Mouse (Mus musculus) common myeloid progenitor, adult 5-6 weeks (primary cell): Measurements from ENCODE around the gene Ifit2. TPM values are rescaled to one million over a fixed set of nuclear protein-coding genes. Genes with fewer than 3 reads are reported as not detected.
"Not testable (repeated sequence)": the region's sequence is repeated elsewhere in the genome, so short reads cannot be mapped to it uniquely, and the experiment has no call there.

Source experiments
- ATAC-seq: replicated peaks from 2 replicates; pipeline ENCODE4 v1.8.0; 2016; ENCODE audit warnings: low read depth, mild to moderate bottlenecking, moderate TSS enrichment, inconsistent platforms; ENCODE audit not compliant: poor library complexity, severe bottlenecking
- total RNA-seq: library from RNA; stranded (forward); fragments of 200-1000, 187-1606 nt; gene quantifications from 2 replicates; pipeline ENCODE4 v1.2.3, GENCODE M21; 2017

Ifit2 gene
- total RNA-seq, 1 experiment from 2014 or later = 22.7 TPM

DNA sequence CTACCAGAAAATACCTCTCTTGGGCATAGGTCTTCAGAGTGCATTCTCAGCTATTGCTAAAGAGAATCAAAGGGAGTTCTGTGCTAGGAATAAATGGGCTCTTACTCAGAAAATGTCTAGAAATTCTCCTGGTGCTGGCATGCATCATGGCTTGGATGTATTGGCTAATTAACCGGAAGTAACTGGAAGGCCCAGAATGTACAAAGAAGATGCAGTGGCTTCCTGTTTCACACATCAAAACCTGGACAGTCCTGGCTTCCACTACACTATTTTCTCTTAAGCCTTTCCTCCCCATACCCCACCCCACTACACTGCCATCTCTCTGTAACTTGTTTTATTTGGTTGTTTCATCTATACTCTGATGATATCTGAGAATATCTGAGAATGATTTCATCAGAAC lies 11.1 kb upstream of the Ifit2 start:
- no peak for ATAC-seq

DNA sequence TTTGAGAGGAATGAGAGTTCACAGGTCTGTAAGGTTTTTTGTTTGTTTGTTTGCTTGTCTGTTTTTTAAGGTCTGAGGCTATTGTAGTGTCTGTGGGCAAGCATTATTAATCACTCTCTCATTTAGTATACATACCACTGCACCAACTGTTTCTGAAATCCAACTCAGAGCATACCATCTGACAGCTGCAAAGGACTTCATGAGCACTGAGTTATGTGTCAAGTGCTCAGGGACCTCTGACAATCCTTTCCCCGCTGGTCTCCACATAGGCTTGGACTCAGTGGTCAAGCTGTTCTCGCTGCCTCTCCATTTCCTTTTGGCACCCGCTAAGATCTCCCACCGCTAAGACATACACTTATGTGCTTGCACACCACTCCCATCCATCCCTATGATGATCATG lies 4.3 kb upstream of the Ifit2 start:
- no peak for ATAC-seq

DNA sequence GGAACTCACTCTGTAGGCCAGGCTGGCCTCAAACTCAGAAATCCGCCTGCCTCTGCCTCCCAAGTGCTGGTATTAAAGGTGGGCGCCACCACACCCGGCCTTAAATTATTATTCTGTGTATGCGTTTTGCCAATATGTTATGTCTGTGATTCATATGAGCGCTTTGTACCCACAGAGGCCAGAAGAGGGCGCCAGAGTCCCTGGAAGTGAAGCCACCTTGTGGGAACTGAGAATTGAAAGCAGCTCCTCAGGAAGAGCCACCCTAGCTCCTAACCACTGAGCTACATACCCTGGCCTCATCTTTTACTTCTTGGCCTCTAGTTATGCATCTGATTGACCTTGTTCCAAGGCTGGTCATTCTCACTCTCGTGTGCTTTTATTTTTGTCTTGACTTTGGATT lies 2.5 kb upstream of the Ifit2 start:
- peak; percentile 68 for ATAC-seq

DNA sequence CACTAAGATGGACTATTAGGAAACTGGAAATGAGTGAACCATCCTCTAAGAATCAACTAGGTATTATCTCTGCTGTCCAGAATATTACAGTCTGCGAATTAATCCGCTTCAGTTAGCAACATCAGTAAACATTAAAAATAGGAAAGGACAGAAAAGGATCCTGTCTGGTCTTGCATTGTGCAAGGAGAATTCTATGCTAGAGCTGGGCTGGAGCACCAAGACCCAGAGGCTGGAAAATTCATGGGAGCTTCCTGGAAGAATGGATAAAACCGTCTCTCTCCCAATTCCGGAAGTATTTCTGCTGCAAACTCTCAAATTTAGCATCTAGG lies 325 bp upstream of the Ifit2 start:
- ATAC-seq = no peak

DNA sequence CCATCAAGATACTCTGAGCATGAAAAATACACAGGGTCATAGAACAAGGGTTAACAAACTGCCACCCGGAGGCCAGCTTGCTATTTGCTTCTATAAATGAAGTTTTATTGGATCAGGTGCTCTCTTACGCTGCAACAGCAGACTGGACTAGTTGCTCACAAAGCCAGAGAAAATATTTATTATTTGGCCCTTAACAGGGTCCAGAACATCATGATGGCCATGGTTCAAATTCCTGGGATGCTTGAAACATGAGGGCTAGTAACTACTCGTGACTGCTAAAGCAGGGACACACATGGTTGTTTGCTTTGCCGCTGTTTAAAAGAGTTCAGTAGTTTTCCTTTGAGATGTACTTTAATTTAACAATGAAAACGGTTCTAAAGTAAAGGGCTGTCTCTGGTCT lies 1.5 kb downstream of the Ifit2 start:
- no peak for ATAC-seq

DNA sequence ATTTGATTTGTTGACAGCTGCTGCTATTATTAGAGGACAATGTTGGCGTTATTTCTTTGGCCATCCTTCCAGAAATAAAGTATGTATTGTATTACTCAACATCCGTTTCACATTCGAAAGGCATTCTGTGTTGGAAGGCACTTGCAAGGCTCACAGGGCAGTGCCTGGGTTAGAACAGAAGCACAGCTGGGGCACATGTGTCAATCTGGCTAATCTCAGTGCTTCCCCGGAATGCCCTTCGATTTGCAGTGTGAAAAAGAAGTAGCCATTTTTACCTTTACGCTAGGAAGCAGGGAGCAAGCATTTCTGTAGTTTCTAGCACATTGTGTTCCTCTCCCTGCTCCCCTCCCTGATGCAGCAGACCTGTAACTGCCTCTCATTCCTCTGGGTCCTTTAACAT lies 2.5 kb downstream of the Ifit2 start:
- ATAC-seq = no peak

DNA sequence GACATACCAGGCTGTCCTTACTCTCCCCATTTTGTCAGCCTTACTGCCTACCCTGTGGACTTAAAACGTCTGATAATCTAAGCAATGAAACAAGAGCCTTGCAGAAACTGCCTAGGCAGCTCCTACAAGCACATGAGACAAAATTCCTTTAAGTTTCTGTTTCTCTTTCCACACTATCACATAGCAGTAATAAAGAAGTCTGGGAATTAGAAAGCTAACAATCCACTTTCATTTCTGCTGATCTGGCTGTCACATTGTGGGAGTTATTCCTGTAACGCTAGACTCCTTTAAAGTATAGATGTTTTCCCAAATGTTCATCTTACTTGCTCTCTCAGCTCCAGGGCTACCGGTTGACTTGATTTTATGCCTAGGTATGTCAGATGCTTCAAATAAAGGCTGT lies 3.0 kb downstream of the Ifit2 start:
- no peak for ATAC-seq

DNA sequence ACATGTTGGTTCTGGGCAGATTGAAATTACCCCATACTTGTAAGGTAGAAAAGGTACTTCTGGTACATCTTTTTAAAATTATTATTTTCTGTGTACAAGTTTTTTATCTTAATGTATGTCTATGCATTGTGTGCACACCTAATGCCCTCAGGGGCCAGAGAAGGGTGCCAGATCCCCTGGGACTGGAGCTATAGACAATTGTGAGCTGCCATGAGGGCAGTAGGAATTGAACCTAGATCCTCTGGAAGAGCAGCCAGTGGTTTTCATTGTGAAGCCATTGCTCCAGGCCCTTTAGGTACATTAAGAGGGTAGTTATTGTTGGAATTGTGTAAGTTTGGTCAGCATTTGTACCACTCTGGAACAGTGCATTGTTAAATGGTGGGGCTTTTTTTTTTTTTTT lies 3.6 kb downstream of the Ifit2 start:
- ATAC-seq = no peak

DNA sequence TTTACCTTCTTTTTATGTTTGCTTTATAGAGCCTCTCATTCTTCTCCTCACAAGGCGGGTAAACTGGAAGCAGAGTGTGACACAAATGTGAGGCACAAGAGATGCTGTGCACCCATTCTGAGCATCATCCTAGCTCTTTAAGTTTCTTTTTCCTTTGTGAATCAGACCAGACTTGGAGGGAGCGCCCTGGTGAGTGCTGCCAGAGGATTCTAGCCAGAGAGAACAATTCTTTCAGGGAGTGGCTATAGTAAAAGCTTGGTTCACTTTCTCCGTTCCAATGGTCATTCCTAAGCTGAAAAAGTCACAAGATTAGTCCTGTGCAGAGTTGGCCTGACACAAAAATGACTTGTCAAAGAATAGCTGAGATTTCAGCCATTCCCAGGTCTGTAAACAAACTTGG lies 6.1 kb downstream of the Ifit2 start:
- ATAC-seq = no peak

DNA sequence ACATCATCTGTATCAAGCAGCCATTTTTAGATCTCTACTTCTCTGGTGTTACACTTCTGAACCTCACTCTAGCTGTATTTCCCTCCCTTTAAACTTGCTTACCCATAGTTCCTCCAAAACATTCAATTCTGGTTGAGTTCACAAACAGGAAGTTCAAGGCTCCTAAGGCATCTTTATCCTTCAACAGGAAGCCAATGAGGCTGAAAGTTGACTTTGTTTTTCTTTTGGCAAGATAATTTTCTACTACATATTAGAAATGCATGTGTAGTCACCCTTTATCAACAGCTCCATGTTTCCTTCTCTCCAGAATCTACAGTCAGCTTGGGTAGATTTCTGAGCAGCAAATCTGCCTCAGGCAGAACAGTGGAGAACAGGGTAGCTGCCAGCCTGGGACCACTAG lies 12.1 kb downstream of the Ifit2 start:
- peak; percentile 79 for ATAC-seq

DNA sequence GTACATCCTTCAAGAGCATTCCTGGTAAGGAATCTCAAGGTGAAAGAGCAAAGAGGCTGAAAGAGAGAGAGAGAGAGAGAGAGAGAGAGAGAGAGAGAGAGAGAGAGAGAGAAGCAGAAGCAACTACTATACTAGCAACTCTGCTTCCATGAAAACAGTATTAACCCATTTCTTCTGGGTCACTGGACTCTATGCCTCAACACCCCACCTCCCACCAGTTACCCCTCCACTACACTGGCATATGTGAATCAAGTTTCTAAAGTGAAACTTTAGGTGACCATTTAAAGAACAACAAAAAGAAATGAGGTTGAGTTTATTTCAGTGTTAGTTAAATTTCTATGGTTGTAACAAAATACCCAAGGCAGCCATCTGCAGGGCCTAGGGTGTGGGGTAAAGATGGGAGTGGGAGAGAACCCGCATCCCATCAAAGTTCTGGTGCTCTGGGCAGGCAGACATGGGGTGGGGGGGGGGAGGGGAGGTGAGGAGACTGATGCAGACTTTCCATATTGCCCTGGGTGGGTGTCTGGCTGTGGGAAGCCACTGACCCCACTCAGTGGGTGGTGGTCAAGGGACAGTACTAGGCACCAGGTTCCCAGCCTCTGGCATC lies 15.8 kb downstream of the Ifit2 start:
- no peak for ATAC-seq

DNA sequence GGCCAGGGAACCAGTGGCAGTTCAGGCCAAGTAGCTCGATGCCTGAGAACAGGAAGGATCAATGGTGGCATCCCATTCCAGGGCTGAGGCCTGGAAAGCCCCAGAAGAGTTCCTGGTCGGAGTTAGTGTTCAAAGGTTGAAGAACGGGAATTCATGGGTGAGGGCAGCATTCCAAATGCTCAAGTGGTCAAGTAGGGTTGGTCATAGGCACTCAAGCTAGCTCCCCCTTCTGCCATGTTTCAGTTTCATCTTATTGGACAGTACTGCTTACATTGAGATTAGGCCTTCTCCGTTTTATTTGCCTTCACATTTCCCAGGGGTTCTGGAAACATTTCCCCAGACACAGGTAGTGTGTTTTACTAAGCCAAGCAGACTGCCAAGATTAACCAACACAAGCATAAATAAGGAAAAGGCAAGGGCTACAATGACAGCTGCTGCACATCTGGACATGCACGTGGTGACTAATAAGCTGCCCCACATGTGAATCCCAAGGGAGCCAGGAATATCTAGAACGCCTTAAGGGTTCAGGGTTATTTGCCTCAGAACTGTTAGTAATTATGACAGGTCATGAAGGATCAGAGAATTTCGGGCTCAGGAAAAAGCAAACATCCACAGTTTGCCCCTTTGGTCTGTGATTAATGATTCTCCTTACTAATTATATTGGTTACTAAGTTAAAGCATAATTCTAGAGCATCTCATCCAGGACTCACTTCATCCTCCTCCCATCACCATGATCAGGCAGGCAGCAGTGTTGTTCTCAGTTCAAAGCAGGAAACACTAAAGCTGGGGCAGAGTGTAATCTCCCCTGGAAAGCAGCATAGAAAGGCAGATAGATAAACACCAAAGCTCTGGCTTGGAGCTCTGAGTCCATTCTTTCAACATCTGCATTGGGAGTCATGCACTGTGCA lies 18.7 kb downstream of the Ifit2 start:
- ATAC-seq = no peak

DNA sequence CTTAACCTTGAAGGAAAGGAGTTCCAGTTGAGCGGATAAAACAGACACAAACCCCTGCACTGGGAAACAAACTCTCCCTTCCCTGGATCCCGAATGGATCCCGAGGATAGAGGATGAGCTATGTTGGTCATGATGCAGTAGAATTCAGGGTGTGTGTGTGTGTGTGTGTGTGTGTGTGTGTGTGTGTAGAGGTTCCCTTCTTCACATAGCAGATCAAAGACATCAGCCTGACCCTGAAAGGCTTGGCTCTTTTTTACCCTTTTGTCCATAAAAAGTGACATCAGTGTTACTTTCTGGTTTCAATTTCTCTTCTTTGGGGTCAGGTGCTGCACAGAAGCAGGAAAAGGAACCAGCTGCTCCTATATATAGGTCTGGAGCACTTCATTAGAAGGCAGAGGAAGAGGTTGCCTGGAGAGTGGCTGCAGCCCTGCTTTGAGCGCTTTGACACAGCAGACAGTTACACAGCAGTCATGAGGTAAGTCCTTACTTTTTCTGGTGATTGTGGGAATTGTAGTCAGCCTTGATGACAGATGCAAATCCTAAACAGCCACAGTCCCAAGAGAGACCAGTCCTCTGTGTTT lies 19.5 kb downstream of the Ifit2 start:
- ATAC-seq = 0 out of 2 replicates have a peak, but pooled peaks have one; percentile 47

DNA sequence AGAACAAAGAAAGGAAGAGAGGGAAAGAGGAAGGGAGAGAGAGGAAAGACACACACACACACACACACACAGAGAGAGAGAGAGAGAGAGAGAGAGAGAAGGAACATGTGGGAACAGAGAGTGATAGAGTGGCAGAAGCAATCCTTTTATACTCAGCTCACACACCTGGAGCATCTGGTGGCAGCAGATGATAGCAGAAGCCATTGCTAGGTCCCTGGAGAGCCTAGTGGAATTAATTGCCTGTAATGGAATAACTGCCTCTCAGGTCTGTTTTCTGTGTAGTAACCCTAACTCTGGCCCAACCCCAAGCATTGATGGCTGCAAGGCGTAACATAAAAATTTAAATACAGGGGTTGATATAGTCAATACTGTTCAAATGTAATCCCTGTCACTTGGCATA lies 20.6 kb downstream of the Ifit2 start:
- no peak for ATAC-seq

DNA sequence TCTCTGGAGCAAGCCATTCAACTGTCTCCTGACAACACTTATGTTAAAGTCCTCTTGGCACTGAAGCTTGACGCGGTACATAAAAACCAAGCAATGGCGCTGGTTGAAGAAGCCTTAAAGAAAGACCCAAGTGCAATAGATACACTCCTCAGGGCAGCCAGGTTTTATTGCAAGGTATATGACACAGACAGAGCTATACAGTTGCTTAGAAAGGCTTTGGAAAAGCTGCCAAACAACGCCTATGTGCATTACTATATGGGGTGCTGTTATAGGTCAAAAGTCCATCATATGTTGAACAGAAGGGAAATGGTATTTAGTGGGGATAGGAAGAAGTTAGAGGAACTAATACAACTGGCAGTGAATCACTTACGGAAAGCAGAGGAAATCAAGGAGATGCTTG lies 23.2 kb downstream of the Ifit2 start:
- ATAC-seq = no peak

DNA sequence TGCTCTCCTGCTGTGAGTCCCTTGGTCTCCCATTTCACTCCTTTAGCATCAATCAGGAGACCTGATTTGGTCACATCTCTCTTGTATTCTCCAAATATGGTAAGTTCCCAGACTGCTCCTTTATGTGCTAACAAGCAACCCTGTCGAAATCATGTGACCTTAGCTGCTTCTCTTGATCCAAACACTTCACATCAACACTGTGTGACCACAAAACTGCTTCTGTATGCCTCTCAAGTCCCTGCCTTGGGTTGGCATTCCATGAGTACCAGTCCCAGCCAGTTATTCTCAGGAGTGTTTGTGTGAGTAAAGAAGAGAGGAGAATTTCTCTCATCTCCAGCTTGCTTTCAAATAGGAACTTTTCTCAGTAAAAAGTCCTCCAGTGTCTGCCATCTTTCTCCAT lies 26.6 kb downstream of the Ifit2 start:
- no peak for ATAC-seq

DNA sequence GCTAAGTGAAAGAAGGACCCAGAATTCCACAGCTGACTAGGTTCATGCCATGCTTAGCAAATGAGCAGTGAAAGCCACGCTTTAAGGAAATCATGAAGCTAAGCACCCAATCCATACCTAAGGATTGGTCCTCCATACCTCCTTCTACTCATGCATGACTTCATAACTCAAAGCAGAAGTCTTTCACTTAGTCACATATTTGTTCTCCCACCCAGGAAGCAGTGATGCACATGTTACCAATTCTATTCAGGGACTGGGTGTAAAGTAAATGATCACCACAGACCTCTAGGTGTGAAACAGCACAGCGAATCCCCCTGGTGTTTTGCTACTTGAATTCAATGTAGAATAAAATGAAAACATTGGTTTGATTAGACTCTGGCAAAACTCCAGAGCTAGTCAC lies 32.2 kb downstream of the Ifit2 start:
- ATAC-seq = 0 out of 2 replicates have a peak, but pooled peaks have one; percentile 13

DNA sequence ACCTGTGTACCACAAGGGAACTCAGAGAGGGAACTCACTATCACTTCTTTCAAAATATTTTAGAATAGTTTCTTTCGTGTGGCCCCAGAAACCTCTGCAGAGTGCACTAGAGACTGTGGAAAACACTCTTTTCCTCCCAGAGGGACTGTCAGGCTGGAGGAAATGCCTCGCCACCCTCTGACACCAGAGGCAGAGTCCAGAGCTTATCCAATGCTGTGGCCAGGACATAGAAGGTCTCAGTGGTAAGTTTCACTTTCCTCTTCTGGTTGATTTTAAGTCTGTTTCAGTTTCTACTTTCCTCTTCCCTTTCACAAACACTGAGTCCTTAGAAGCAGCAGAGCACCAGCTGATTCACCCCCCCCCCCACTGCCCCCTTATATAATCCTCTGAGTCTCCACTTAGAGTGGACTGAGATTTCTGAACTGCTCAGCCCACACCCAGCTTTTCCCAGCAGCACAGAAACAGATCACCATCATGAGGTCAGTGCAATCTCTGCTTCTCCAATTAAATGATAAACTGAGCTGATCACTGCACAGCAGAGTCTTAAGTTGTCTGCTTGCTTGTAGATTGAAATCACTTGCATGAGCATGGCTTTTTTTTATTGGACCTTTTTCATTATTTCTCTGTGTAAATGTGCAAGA lies 32.8 kb downstream of the Ifit2 start, which contains the start of gene Ifit3:
Ifit3 (plus strand) TSS at position 406 of the 641 bp plus-strand sequence.
- ATAC-seq = peak; percentile 89

DNA sequence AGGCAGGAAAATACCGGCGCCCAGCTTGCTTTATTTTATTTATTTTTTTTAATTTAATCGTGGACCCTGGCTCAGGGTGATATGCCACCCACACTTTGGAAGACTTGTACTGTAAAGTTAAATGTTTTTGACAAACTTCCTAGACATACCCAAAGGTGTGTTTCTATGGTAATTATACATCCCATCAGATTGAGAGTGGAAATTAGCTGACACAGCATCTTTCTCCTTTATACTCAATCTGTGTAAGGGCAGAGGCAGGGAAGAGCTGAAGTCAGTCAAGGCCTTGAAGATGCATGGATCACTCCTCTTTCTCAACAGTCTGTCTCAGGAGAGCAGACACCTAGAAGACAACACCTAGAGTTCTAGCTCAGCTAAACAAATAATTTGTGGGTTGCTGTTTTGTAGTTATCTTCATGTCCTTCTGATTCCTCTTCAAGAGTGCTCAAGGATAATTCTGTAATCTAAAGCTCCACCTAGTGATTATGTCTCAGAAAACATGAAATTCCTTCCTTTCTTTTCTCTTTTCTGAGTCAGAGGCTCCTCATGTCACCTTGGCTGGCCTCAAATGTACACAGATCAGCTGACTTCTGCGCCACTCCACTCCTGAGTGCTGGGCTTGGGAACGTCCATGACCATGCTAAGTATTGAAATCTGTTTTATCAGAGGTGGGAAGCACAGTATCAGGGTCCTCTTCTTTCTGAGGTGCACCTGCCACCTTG lies 35.4 kb downstream of the Ifit2 start:
- not testable (repeated sequence) for ATAC-seq
